Mouse (Mus musculus) ES-E14 (cell line): ENCODE data around the gene Igf2bp3.

Source experiments
- CHD2 ChIP-seq: IDR thresholded peaks from 2 replicates; pipeline ENCODE4 v1.6.1; 2014; ENCODE audit warnings: mild to moderate bottlenecking, low read depth, low read length, inconsistent platforms
- HCFC1 ChIP-seq: IDR thresholded peaks from 2 replicates; pipeline ENCODE4 v1.6.1; 2012; ENCODE audit warnings: low read length, inconsistent platforms, borderline replicate concordance; ENCODE audit not compliant: insufficient read depth
- MAFK ChIP-seq: IDR thresholded peaks from 2 replicates; pipeline ENCODE4 v1.6.1; 2014; ENCODE audit warnings: mild to moderate bottlenecking, low read depth, low read length, inconsistent platforms; ENCODE audit not compliant: insufficient read depth
- ZC3H11A ChIP-seq: IDR thresholded peaks from 2 replicates; pipeline ENCODE4 v1.6.1; 2012; ENCODE audit warnings: low read depth, mild to moderate bottlenecking, inconsistent platforms, low read length, borderline replicate concordance
- ZNF384 ChIP-seq: IDR thresholded peaks from 2 replicates; pipeline ENCODE4 v1.6.1; 2012; ENCODE audit warnings: low read depth, low read length, inconsistent platforms

DNA sequence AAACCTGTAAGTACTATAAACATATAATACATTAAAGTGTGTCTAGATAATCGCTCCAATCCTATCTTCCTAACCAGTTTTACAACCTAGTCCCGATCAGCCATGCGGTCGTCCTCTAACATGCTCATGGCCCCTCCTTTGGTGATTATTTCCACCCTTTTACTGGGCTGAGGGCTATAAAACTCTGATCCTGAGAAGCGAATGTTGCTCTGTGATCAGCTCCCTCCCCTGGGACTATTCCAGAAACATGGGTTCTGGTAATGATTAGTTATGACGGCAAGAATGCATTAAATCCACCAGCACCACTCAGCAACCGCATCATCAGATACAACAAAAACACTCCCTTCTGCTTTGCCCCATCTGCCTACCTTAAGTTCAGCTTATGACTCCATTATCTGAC, 100.9 kb downstream of the Igf2bp3 start:
- TF ChIP-seq CHD2 (no peak), HCFC1 (no peak), ZC3H11A (no peak), MAFK (no peak), ZNF384 (no peak)
